Mouse (Mus musculus): ENCODE data around the gene Tmem222. TPM values are rescaled to one million over a fixed set of nuclear protein-coding genes. Genes with fewer than 3 reads are reported as not detected.

The Tmem222 gene
- polyA plus RNA-seq, 1 experiment from 2014 or later: 77.7 TPM

GRCm38 (mm10) chr4:133281951-133282481, 4.4 kb upstream of the Tmem222 start:
- no peak for ATAC-seq (ENCODE audit: low FRiP score)
- 28% methylated on average over 5 of the region's 5 CpGs for WGBS
- Histone ChIP-seq H3K36me3 (no peaks in the 10 kb centered on the region), H3K4me1 (peaks cover 16% of the 10 kb centered on the region), H3K9me3 (replicated peaks) (no peaks in the 10 kb centered on the region), H3K9ac (0 out of 2 replicates have a peak overlapping the region, but pooled peaks have one; percentile 41), H3K27me3 (no peaks in the 10 kb centered on the region), H3K27ac (peak overlapping the region; percentile 73), H3K4me2 (replicated peaks) (peak overlapping the region; percentile 5; the same call in 1 of the 2 replicates), H3K4me3 (no peak overlapping the region)

GRCm38 (mm10) chr4:133281513-133281912, 3.9 kb upstream of the Tmem222 start:
- 38% methylated on average over 7 of the region's 7 CpGs for WGBS
- Histone ChIP-seq H3K9me3 (replicated peaks) (no peaks in the 10 kb centered on the region), H3K4me1 (peaks cover 21% of the 10 kb centered on the region), H3K4me2 (replicated peaks) (no peak overlapping the region), H3K36me3 (no peaks in the 10 kb centered on the region), H3K27ac (peak overlapping the region; percentile 73), H3K9ac (0 out of 2 replicates have a peak overlapping the region, but pooled peaks have one; percentile 41), H3K4me3 (no peak overlapping the region), H3K27me3 (no peaks in the 10 kb centered on the region)
- no peak for ATAC-seq (ENCODE audit: low FRiP score)

- 90% methylated on average over 3 of the region's 3 CpGs for WGBS
- H3K9ac ChIP-seq: peak overlapping the region; percentile 84
- H3K27ac ChIP-seq: peak overlapping the region; percentile 93; the same call in 1 of the 2 replicates
- no peaks in the 10 kb centered on the region for H3K9me3 ChIP-seq (replicated peaks)
- no peak for ATAC-seq (ENCODE audit: low FRiP score)
- 0 out of 2 replicates have a peak, but pooled peaks cover 3% of the 10 kb centered on the region for H3K36me3 ChIP-seq
- peaks cover 32% of the 10 kb centered on the region for H3K4me1 ChIP-seq
- no peaks in the 10 kb centered on the region for H3K27me3 ChIP-seq
- no peak overlapping the region for H3K4me3 ChIP-seq
- peak overlapping the region; percentile 65 for H3K4me2 ChIP-seq (replicated peaks)
Observed at GRCm38 (mm10) chr4:133278482-133278881, 890 bp upstream of the Tmem222 start.

- Histone ChIP-seq H3K4me2 (replicated peaks) (peak overlapping the region; percentile 65), H3K27me3 (no peaks in the 10 kb centered on the region)
Observed at GRCm38 (mm10) chr4:133278067-133278466, 475 bp upstream of the Tmem222 start.

GRCm38 (mm10) chr4:133270929-133271328, 6.7 kb downstream of the Tmem222 start:
- no peak for ATAC-seq (ENCODE audit: low FRiP score)
- H3K27ac ChIP-seq: no peak overlapping the region
- H3K9me3 ChIP-seq (replicated peaks): no peaks in the 10 kb centered on the region
- no peak overlapping the region for H3K4me2 ChIP-seq (replicated peaks)
- H3K4me3 ChIP-seq: no peak overlapping the region
- H3K4me1 ChIP-seq: peaks cover 5% of the 10 kb centered on the region
- H3K36me3 ChIP-seq: peaks cover 51% of the 10 kb centered on the region
- H3K27me3 ChIP-seq: no peaks in the 10 kb centered on the region
- WGBS: 87% methylated on average over 9 of the region's 9 CpGs
- H3K9ac ChIP-seq: no peak overlapping the region

More at GRCm38 (mm10) chr4:133278067-133278466, 475 bp upstream of the Tmem222 start:
- Histone ChIP-seq H3K4me1 (peaks cover 31% of the 10 kb centered on the region), H3K9me3 (replicated peaks) (no peaks in the 10 kb centered on the region), H3K4me3 (peak overlapping the region; percentile 80), H3K27ac (peak overlapping the region; percentile 93), H3K9ac (peak overlapping the region; percentile 84), H3K36me3 (0 out of 2 replicates have a peak, but pooled peaks cover 3% of the 10 kb centered on the region)
- ATAC-seq (ENCODE audit: low FRiP score): no peak
- 28% methylated on average over 6 of the region's 6 CpGs for WGBS

- Histone ChIP-seq H3K9ac (no peak overlapping the region), H3K27ac (no peak overlapping the region), H3K27me3 (no peaks in the 10 kb centered on the region), H3K4me3 (no peak overlapping the region), H3K9me3 (replicated peaks) (0 out of 2 replicates have a peak, but pooled peaks cover 4% of the 10 kb centered on the region), H3K4me1 (no peaks in the 10 kb centered on the region), H3K36me3 (peaks cover 62% of the 10 kb centered on the region), H3K4me2 (replicated peaks) (no peak overlapping the region)
- 94% methylated on average over 3 of the region's 3 CpGs for WGBS
- ATAC-seq (ENCODE audit: low FRiP score): no peak
Observed at GRCm38 (mm10) chr4:133269596-133269995, 8.0 kb downstream of the Tmem222 start.

- Histone ChIP-seq H3K4me2 (replicated peaks) (no peak overlapping the region), H3K27me3 (no peaks in the 10 kb centered on the region), H3K4me3 (no peak overlapping the region), H3K27ac (no peak overlapping the region), H3K36me3 (peaks cover 68% of the 10 kb centered on the region), H3K9me3 (replicated peaks) (0 out of 2 replicates have a peak, but pooled peaks cover 7% of the 10 kb centered on the region), H3K9ac (no peak overlapping the region), H3K4me1 (no peaks in the 10 kb centered on the region)
- ATAC-seq (ENCODE audit: low FRiP score): no peak
- WGBS: 89% methylated on average over 3 of the region's 3 CpGs
Observed at GRCm38 (mm10) chr4:133268931-133269330, 8.7 kb downstream of the Tmem222 start.

GRCm38 (mm10) chr4:133266248-133266880, 11.2 kb downstream of the Tmem222 start:
- 0 out of 2 replicates have a peak, but pooled peaks cover 7% of the 10 kb centered on the region for H3K9me3 ChIP-seq (replicated peaks)
- H3K4me2 ChIP-seq (replicated peaks): no peak overlapping the region
- 94% methylated on average over 12 of the region's 12 CpGs for WGBS
- H3K27me3 ChIP-seq: no peaks in the 10 kb centered on the region
- peaks cover 74% of the 10 kb centered on the region for H3K36me3 ChIP-seq
- H3K27ac ChIP-seq: no peak overlapping the region
- no peak overlapping the region for H3K4me3 ChIP-seq
- ATAC-seq (ENCODE audit: low FRiP score): no peak
- H3K9ac ChIP-seq: no peak overlapping the region
- H3K4me1 ChIP-seq: no peaks in the 10 kb centered on the region

- peaks cover 72% of the 10 kb centered on the region for H3K36me3 ChIP-seq
- H3K27ac ChIP-seq: no peak overlapping the region
- H3K9me3 ChIP-seq (replicated peaks): 0 out of 2 replicates have a peak, but pooled peaks cover 7% of the 10 kb centered on the region
- 0 out of 2 replicates have a peak, but pooled peaks cover 2% of the 10 kb centered on the region for H3K27me3 ChIP-seq
- ATAC-seq (ENCODE audit: low FRiP score): no peak
- WGBS: 98% methylated on average over 4 of the region's 4 CpGs
- H3K9ac ChIP-seq: no peak overlapping the region
- no peaks in the 10 kb centered on the region for H3K4me1 ChIP-seq
- no peak overlapping the region for H3K4me2 ChIP-seq (replicated peaks)
- H3K4me3 ChIP-seq: no peak overlapping the region
Observed at GRCm38 (mm10) chr4:133265759-133266158, 11.8 kb downstream of the Tmem222 start.

- Histone ChIP-seq H3K4me1 (no peaks in the 10 kb centered on the region), H3K4me3 (no peak overlapping the region), H3K9ac (no peak overlapping the region), H3K27ac (no peak overlapping the region), H3K9me3 (replicated peaks) (0 out of 2 replicates have a peak, but pooled peaks cover 7% of the 10 kb centered on the region), H3K36me3 (peaks cover 68% of the 10 kb centered on the region), H3K4me2 (replicated peaks) (no peak overlapping the region), H3K27me3 (0 out of 2 replicates have a peak, but pooled peaks cover 3% of the 10 kb centered on the region)
- 95% methylated on average over 3 of the region's 3 CpGs for WGBS
- no peak for ATAC-seq (ENCODE audit: low FRiP score)
Observed at GRCm38 (mm10) chr4:133265297-133265696, 12.3 kb downstream of the Tmem222 start.

- ATAC-seq (ENCODE audit: low FRiP score): no peak
- Histone ChIP-seq H3K4me1 (no peaks in the 10 kb centered on the region), H3K9ac (no peak overlapping the region), H3K9me3 (replicated peaks) (0 out of 2 replicates have a peak, but pooled peaks cover 7% of the 10 kb centered on the region), H3K4me3 (no peak overlapping the region), H3K36me3 (peaks cover 62% of the 10 kb centered on the region), H3K4me2 (replicated peaks) (no peak overlapping the region), H3K27ac (no peak overlapping the region), H3K27me3 (0 out of 2 replicates have a peak, but pooled peaks cover 3% of the 10 kb centered on the region)
- 97% methylated on average over 2 of the region's 2 CpGs for WGBS
Observed at GRCm38 (mm10) chr4:133264559-133264958, 13.0 kb downstream of the Tmem222 start.

GRCm38 (mm10) chr4:133263756-133264155, 13.8 kb downstream of the Tmem222 start:
- 0 out of 2 replicates have a peak, but pooled peaks cover 7% of the 10 kb centered on the region for H3K9me3 ChIP-seq (replicated peaks)
- H3K27ac ChIP-seq: no peak overlapping the region
- H3K4me2 ChIP-seq (replicated peaks): no peak overlapping the region
- no peaks in the 10 kb centered on the region for H3K4me1 ChIP-seq
- H3K4me3 ChIP-seq: no peak overlapping the region
- H3K36me3 ChIP-seq: peaks cover 54% of the 10 kb centered on the region
- ATAC-seq (ENCODE audit: low FRiP score): no peak
- peaks cover 3% of the 10 kb centered on the region; the same call in 1 of the 2 replicates for H3K27me3 ChIP-seq
- WGBS: 86% methylated on average over 5 of the region's 5 CpGs
- H3K9ac ChIP-seq: no peak overlapping the region

Measured in hindbrain, embryonic 12.5 days (tissue).